Mouse (Mus musculus): ENCODE results near the gene Gm9602. TPM values are rescaled to one million over a fixed set of nuclear protein-coding genes. Genes with fewer than 3 reads are reported as not detected.
"Not testable (repeated sequence)": the region's sequence is repeated elsewhere in the genome, so short reads cannot be mapped to it uniquely, and the experiment has no call there.

The Gm9602 gene
- not detected in 2 replicates for polyA plus RNA-seq (2015; fragmentation: Nextera tagmentation; extraction: Ambion mirVana)

GRCm38 (mm10) chr14:4776037-4776436 lies at the start of gene Gm9602:
TSS of gene Gm9602 (plus strand) at chr14:4776337.
- H3K9me3 ChIP-seq (ENCODE audit: control insufficient read depth, low read length); H3K4me1 ChIP-seq (replicated peaks; ENCODE audit: control insufficient read depth, insufficient read depth, low read length); H3K9ac ChIP-seq (ENCODE audit: low read length); H3K27me3 ChIP-seq (ENCODE audit: control insufficient read depth, insufficient read depth, low read depth, low read length); H3K4me2 ChIP-seq (ENCODE audit: low read depth, low read length); H3K4me3 ChIP-seq (ENCODE audit: low read length); H3K27ac ChIP-seq (ENCODE audit: low read length); ATAC-seq (ENCODE audit: low read depth); H3K36me3 ChIP-seq (ENCODE audit: control insufficient read depth, insufficient read depth, low read length): not testable (repeated sequence)
- WGBS: no CpG with 5 or more reads among the region's 2 CpGs

GRCm38 (mm10) chr14:4806421-4806820 lies 30.3 kb downstream of the Gm9602 start:
- H3K9ac ChIP-seq (ENCODE audit: low read length); H3K4me1 ChIP-seq (replicated peaks; ENCODE audit: control insufficient read depth, insufficient read depth, low read length); H3K27ac ChIP-seq (ENCODE audit: low read length); H3K4me2 ChIP-seq (ENCODE audit: low read depth, low read length); ATAC-seq (ENCODE audit: low read depth); H3K36me3 ChIP-seq (ENCODE audit: control insufficient read depth, insufficient read depth, low read length); H3K27me3 ChIP-seq (ENCODE audit: control insufficient read depth, insufficient read depth, low read depth, low read length); H3K9me3 ChIP-seq (ENCODE audit: control insufficient read depth, low read length); H3K4me3 ChIP-seq (ENCODE audit: low read length): not testable (repeated sequence)
- 80% methylated on average over 6 of the region's 6 CpGs for WGBS

- not testable (repeated sequence) for H3K9me3 ChIP-seq (ENCODE audit: control insufficient read depth, low read length); H3K4me3 ChIP-seq (ENCODE audit: low read length); H3K27ac ChIP-seq (ENCODE audit: low read length); ATAC-seq (ENCODE audit: low read depth); H3K9ac ChIP-seq (ENCODE audit: low read length); H3K4me2 ChIP-seq (ENCODE audit: low read depth, low read length); H3K36me3 ChIP-seq (ENCODE audit: control insufficient read depth, insufficient read depth, low read length); H3K4me1 ChIP-seq (replicated peaks; ENCODE audit: control insufficient read depth, insufficient read depth, low read length); H3K27me3 ChIP-seq (ENCODE audit: control insufficient read depth, insufficient read depth, low read depth, low read length)
- WGBS: 86% methylated on average over 4 of the region's 7 CpGs
Measured at GRCm38 (mm10) chr14:4821950-4822349, 45.8 kb downstream of the Gm9602 start.

Other genes starting within 250 kb of the Gm9602 start
- not detected in 2 replicates for gene Gm3047, start 220.9 kb upstream of the Gm9602 start, polyA plus RNA-seq (2015; fragmentation: Nextera tagmentation; extraction: Ambion mirVana)
- not detected in 2 replicates for gene Gm8159, start 144.0 kb upstream of the Gm9602 start, polyA plus RNA-seq (2015; fragmentation: Nextera tagmentation; extraction: Ambion mirVana)
- 0.19 TPM in 1 of 2 replicates, not detected in the other for gene Gm3239, start 112.1 kb upstream of the Gm9602 start, polyA plus RNA-seq (2015; fragmentation: Nextera tagmentation; extraction: Ambion mirVana)
- not detected in 2 replicates for gene Gm7876, start 67.1 kb upstream of the Gm9602 start, polyA plus RNA-seq (2015; fragmentation: Nextera tagmentation; extraction: Ambion mirVana)
- 0.13 and 0.34 TPM in 2 replicates for gene Gm3252, start 49.6 kb upstream of the Gm9602 start, polyA plus RNA-seq (2015; fragmentation: Nextera tagmentation; extraction: Ambion mirVana)
- gene Gm3269, start 61.8 kb downstream of the Gm9602 start, polyA plus RNA-seq (2015; fragmentation: Nextera tagmentation; extraction: Ambion mirVana): not detected in 2 replicates
- 0.45 and 0.99 TPM in 2 replicates for gene Gm3264, start 79.2 kb downstream of the Gm9602 start, polyA plus RNA-seq (2015; fragmentation: Nextera tagmentation; extraction: Ambion mirVana)
- gene Gm3278, start 116.1 kb downstream of the Gm9602 start, polyA plus RNA-seq (2015; fragmentation: Nextera tagmentation; extraction: Ambion mirVana): not detected in 2 replicates
- not detected in 2 replicates for gene Gm8297, start 207.6 kb downstream of the Gm9602 start, polyA plus RNA-seq (2015; fragmentation: Nextera tagmentation; extraction: Ambion mirVana)
- gene Gm3298, start 239.6 kb downstream of the Gm9602 start, polyA plus RNA-seq (2015; fragmentation: Nextera tagmentation; extraction: Ambion mirVana): 0.35 TPM in 1 of 2 replicates, not detected in the other